Mouse (Mus musculus) testis, adult 2 months (tissue): ENCODE measurements around the gene Foxr1. TPM values are rescaled to one million over a fixed set of nuclear protein-coding genes. Genes with fewer than 3 reads are reported as not detected.
"Not testable (repeated sequence)": the region's sequence is repeated elsewhere in the genome, so short reads cannot be mapped to it uniquely, and the experiment has no call there.

Experiments used
- H3K27ac ChIP-seq: fragments of 200-500 bp; 2 replicates; pipeline ENCODE4 v1.5.1; 2012; ENCODE audit warnings: low read depth, low read length; ENCODE audit not compliant: control insufficient read depth, insufficient read depth
- H3K27me3 ChIP-seq: fragments of 200-500 bp; 2 replicates; pipeline ENCODE4 v1.6.1; 2012; ENCODE audit warnings: mild to moderate bottlenecking, low read length, moderate library complexity; ENCODE audit not compliant: control insufficient read depth, insufficient read depth
- H3K36me3 ChIP-seq: fragments of 200-500 bp; 2 replicates; pipeline ENCODE4 v1.6.1; 2012; ENCODE audit warnings: mild to moderate bottlenecking, low read length; ENCODE audit not compliant: control insufficient read depth, insufficient read depth
- H3K4me1 ChIP-seq: fragments of 200-500 bp; 2 replicates; pipeline ENCODE4 v1.6.1; 2012; ENCODE audit warnings: low read length; ENCODE audit not compliant: control insufficient read depth, insufficient read depth
- H3K4me3 ChIP-seq: fragments of 200-500 bp; 2 replicates; pipeline ENCODE4 v1.5.1; 2012; ENCODE audit warnings: low read depth, mild to moderate bottlenecking, low read length, moderate library complexity, mixed read lengths; ENCODE audit not compliant: control insufficient read depth
- CTCF ChIP-seq: fragments of 200-500 bp; IDR thresholded peaks from 2 replicates; pipeline ENCODE4 v1.5.1; 2012; ENCODE audit warnings: low read depth, mild to moderate bottlenecking, inconsistent platforms, low read length, moderate library complexity; ENCODE audit not compliant: control insufficient read depth, insufficient read depth, insufficient replicate concordance
- POLR2A ChIP-seq: fragments of 200-500 bp; IDR thresholded peaks from 2 replicates; pipeline ENCODE4 v1.6.1; 2012; ENCODE audit warnings: low read depth, mild to moderate bottlenecking, inconsistent platforms, low read length, moderate library complexity; ENCODE audit not compliant: control insufficient read depth
- polyA plus RNA-seq: library from polyadenylated mRNA; depleted of rRNA; stranded (reverse); fragments of >200 nt; gene quantifications from 2 replicates; pipeline ENCODE4 v1.2.3, GENCODE M21; 2012

The Foxr1 gene
- polyA plus RNA-seq, 1 experiment, result 2.0 TPM

- H3K4me3 ChIP-seq, result no peak overlapping the region
- H3K4me1 ChIP-seq, result peaks cover 10% of the 10 kb centered on the region
- no peaks in the 10 kb centered on the region for H3K27me3 ChIP-seq
- H3K27ac ChIP-seq, result no peak overlapping the region
- H3K36me3 ChIP-seq, result no peaks in the 10 kb centered on the region
- TF ChIP-seq CTCF, result no peak
- TF ChIP-seq POLR2A, result no peak
Measured at GRCm38 (mm10) chr9:44450387-44450786, 9.5 kb upstream of the Foxr1 start.

- H3K4me3 ChIP-seq, H3K4me1 ChIP-seq: not testable (repeated sequence)
Measured at GRCm38 (mm10) chr9:44444402-44445025, 3.6 kb upstream of the Foxr1 start.

GRCm38 (mm10) chr9:44435747-44436146 lies 5.2 kb downstream of the Foxr1 start:
- Histone ChIP-seq H3K27me3 (no peaks in the 10 kb centered on the region), H3K36me3 (no peaks in the 10 kb centered on the region), H3K4me3 (no peak overlapping the region), H3K27ac (no peak overlapping the region), H3K4me1 (no peaks in the 10 kb centered on the region; the same call in 1 of the 2 replicates)
- TF ChIP-seq POLR2A, result no peak
- no peak for TF ChIP-seq CTCF

More at GRCm38 (mm10) chr9:44444402-44445025, 3.6 kb upstream of the Foxr1 start:
- not testable (repeated sequence) for H3K27ac ChIP-seq, H3K27me3 ChIP-seq, H3K36me3 ChIP-seq

- Histone ChIP-seq H3K4me3 (no peak overlapping the region), H3K27ac (no peak overlapping the region), H3K36me3 (no peaks in the 10 kb centered on the region), H3K27me3 (no peaks in the 10 kb centered on the region), H3K4me1 (no peaks in the 10 kb centered on the region)
- TF ChIP-seq POLR2A (no peak), CTCF (no peak)
Measured at GRCm38 (mm10) chr9:44432577-44433185, 8.3 kb downstream of the Foxr1 start.

GRCm38 (mm10) chr9:44423576-44423975 lies 17.4 kb downstream of the Foxr1 start:
- Histone ChIP-seq H3K27ac (no peak overlapping the region), H3K4me1 (peaks cover 5% of the 10 kb centered on the region), H3K27me3 (no peaks in the 10 kb centered on the region), H3K36me3 (no peaks in the 10 kb centered on the region), H3K4me3 (no peak overlapping the region)
- TF ChIP-seq CTCF (no peak), POLR2A (no peak)

- Histone ChIP-seq H3K36me3 (no peaks in the 10 kb centered on the region), H3K4me1 (peaks cover 13% of the 10 kb centered on the region), H3K4me3 (no peak overlapping the region), H3K27me3 (no peaks in the 10 kb centered on the region), H3K27ac (no peak overlapping the region)
- TF ChIP-seq POLR2A, result no peak
- no peak for TF ChIP-seq CTCF
Measured at GRCm38 (mm10) chr9:44420280-44420898, 20.5 kb downstream of the Foxr1 start.

- H3K4me3 ChIP-seq, H3K27me3 ChIP-seq, H3K36me3 ChIP-seq: not testable (repeated sequence)
- Histone ChIP-seq H3K27ac (peak overlapping the region; percentile 78; the same call in 1 of the 2 replicates), H3K4me1 (peaks cover 13% of the 10 kb centered on the region)
Measured at GRCm38 (mm10) chr9:44419730-44420129, 21.2 kb downstream of the Foxr1 start.
